Mouse (Mus musculus): Measurements from ENCODE around the gene Otos.

Gene Otos

GRCm38 (mm10) chr1:92607711-92608110 lies 40.9 kb downstream of the Otos start:
- DNase-seq (ENCODE audit: low spot score in 2 of 2): no peak

DNA sequence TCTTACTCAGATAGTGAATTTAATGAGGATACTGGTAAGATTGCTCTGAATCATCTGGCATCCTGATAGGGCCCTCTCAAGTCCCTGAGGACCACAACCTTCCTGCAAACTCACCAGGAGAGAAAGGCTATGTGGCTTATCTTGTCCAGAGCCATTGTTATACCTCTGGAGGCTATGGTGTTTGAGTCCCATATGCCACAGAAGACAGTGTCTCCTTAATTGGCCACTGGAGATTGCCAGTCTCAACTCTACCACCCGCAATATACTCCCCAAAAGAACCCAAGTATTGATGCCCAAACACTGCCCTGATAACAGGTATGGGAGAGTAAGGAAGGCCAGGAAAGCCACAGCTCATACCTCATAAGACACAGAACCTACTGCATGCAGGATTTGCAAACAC lies 43.2 kb downstream of the Otos start, which contains the start of gene Olfr1410:
TSS of gene Olfr1410 (plus strand) at position 301 of the 400 bp plus-strand sequence.
- DNase-seq (ENCODE audit: low spot score in 2 of 2): no peak

GRCm38 (mm10) chr1:92596019-92596418 lies 52.6 kb downstream of the Otos start:
- DNase-seq (ENCODE audit: low spot score in 2 of 2): no peak

Data from spleen, postnatal 36 days (tissue).